Mouse (Mus musculus): ENCODE data around the gene Atraid. TPM values are rescaled to one million over a fixed set of nuclear protein-coding genes. Genes with fewer than 3 reads are reported as not detected.

The Atraid gene
- total RNA-seq, 1 experiment, result 53.7 TPM

DNA sequence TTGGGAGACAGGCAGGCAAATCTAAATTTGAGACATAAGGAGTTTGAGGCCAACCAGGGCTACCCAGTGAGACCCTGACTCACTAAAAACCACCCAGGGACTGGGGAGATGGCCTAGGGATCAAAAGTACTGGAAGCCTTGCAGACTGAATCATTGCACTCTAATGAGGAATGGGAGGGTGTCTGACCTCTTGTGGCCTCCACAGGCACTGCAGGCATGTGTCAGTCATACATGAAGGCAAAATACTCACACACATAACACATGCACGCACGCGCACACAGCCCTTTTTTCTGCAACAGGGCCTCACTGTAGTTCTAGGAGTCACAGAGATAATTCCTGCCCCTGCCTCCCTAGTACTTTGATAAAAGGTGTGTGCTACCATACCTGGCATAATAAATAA is 33.3 kb downstream of the Atraid start:
- TF ChIP-seq ZC3H11A (IDR thresholded peaks at IDR 0.05; ENCODE audit: borderline replicate concordance, low read depth, low read length) (no peak), MAFK (IDR thresholded peaks at IDR 0.05; ENCODE audit: insufficient read depth, low read depth, low read length) (no peak)
- Histone ChIP-seq H3K4me1 (ENCODE audit: control insufficient read depth in 2 of 2, insufficient read depth in 2 of 2, low read length in 2 of 2, poor library complexity in 1 of 2) (peaks cover 0 to 2% of the 10 kb centered on the region in 2 experiments; a peak in 1 of 4 replicates), H3K4me3 (ENCODE audit: insufficient read depth in 1 of 2, low read depth in 1 of 2, low read length in 2 of 2, poor library complexity in 1 of 2, severe bottlenecking in 1 of 2) (no peak overlapping the region), H3K36me3 (ENCODE audit: control insufficient read depth, insufficient read depth, low read length, poor library complexity, severe bottlenecking) (peaks cover 24% of the 10 kb centered on the region), H3K9ac (ENCODE audit: insufficient read depth, low read depth, low read length, poor library complexity, severe bottlenecking) (no peak overlapping the region), H3K27ac (ENCODE audit: insufficient read depth, low read depth, low read length, poor library complexity, severe bottlenecking) (no peak overlapping the region), H3K9me3 (ENCODE audit: control insufficient read depth, insufficient read depth, low read depth, low read length) (no peaks in the 10 kb centered on the region)
- in situ Hi-C loops (cut with MboI; ENCODE audit: low sequenced_read_pairs in 2 of 2, unreplicated experiment in 2 of 2), result no loop called here
- no peak for DNase-seq (ENCODE audit: low read depth, low spot score)

DNA sequence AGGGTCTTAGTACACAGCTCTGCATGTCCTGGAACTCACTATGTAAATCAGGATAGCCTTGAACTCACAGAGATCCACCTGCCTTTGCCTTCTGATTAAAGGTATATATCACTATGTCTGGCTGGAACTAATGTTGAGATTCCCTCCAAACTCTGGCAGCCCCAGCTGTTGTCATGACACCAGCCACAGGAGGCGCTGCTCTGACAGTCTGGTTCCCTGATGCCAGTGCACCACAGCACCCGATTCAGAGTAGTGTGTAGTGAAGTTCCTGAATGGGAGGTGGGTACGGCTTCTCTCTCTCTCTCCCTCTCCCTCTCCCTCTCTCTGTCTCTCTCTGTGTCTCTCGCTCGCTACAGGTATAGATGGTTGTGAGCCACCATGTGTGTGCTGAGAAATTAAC is 34.2 kb downstream of the Atraid start:
- Histone ChIP-seq H3K9me3 (ENCODE audit: control insufficient read depth, insufficient read depth, low read depth, low read length) (no peaks in the 10 kb centered on the region), H3K27ac (ENCODE audit: insufficient read depth, low read depth, low read length, poor library complexity, severe bottlenecking) (no peak overlapping the region), H3K4me3 (ENCODE audit: insufficient read depth in 1 of 2, low read depth in 1 of 2, low read length in 2 of 2, poor library complexity in 1 of 2, severe bottlenecking in 1 of 2) (no peak overlapping the region), H3K9ac (ENCODE audit: insufficient read depth, low read depth, low read length, poor library complexity, severe bottlenecking) (no peak overlapping the region), H3K36me3 (ENCODE audit: control insufficient read depth, insufficient read depth, low read length, poor library complexity, severe bottlenecking) (peaks cover 15% of the 10 kb centered on the region), H3K4me1 (ENCODE audit: control insufficient read depth in 2 of 2, insufficient read depth in 2 of 2, low read length in 2 of 2, poor library complexity in 1 of 2) (no peaks in the 10 kb centered on the region)
- in situ Hi-C loops (cut with MboI; ENCODE audit: low sequenced_read_pairs in 2 of 2, unreplicated experiment in 2 of 2), result no loop called here
- DNase-seq (ENCODE audit: low read depth, low spot score), result no peak
- no peak for TF ChIP-seq MAFK (IDR thresholded peaks at IDR 0.05; ENCODE audit: insufficient read depth, low read depth, low read length)
- no peak for TF ChIP-seq CHD2 (IDR thresholded peaks at IDR 0.05; ENCODE audit: low read depth, low read length)
- TF ChIP-seq ZC3H11A (IDR thresholded peaks at IDR 0.05; ENCODE audit: borderline replicate concordance, low read depth, low read length), result no peak
- no peak for TF ChIP-seq ZNF384 (IDR thresholded peaks at IDR 0.05; ENCODE audit: low read depth, low read length)
- TF ChIP-seq HCFC1 (IDR thresholded peaks at IDR 0.05; ENCODE audit: borderline replicate concordance, insufficient read depth, low read length), result no peak

DNA sequence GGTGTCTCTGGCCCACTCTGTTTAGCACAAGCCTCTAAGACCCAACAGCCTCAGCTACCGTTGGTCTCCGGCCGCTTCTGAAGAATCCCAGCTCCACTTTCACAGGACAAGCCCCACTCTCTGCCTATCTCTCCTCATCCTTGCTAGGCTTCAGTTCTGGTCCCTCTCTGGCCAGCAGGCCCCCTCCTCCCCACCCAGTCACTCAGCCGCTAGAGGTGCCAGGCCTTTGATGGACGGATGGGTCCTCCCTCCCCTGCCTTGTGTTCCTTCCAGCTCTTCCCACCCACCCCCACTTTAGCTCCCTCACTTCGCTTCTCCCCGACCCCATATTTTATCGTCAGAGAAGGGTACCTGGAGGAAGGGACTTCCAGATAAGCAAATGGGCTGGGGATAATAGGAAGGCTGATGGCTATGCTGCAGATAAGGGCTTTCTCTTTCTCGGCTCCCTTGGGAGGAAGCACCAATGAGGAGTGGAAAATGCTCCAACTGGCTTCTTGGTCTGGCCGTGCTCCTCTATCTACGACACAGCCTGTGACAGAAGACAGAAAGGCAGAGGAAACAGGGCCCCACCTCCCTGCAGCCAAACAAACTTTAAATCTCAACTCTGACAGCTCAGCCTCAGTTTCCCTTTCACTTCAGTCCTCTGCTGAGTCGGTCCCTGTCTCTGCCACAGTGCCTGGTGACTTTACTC is 35.0 kb downstream of the Atraid start:
- H3K36me3 ChIP-seq (ENCODE audit: control insufficient read depth, insufficient read depth, low read length, poor library complexity, severe bottlenecking), result peaks cover 7% of the 10 kb centered on the region
- in situ Hi-C loops (cut with MboI; ENCODE audit: low sequenced_read_pairs in 2 of 2, unreplicated experiment in 2 of 2), result no loop called here
- no peak overlapping the region for H3K4me3 ChIP-seq (ENCODE audit: insufficient read depth in 1 of 2, low read depth in 1 of 2, low read length in 2 of 2, poor library complexity in 1 of 2, severe bottlenecking in 1 of 2)
- no peak for DNase-seq (ENCODE audit: low read depth, low spot score)
- no peak overlapping the region for H3K9ac ChIP-seq (ENCODE audit: insufficient read depth, low read depth, low read length, poor library complexity, severe bottlenecking)
- H3K9me3 ChIP-seq (ENCODE audit: control insufficient read depth, insufficient read depth, low read depth, low read length), result no peaks in the 10 kb centered on the region
- TF ChIP-seq HCFC1 (IDR thresholded peaks at IDR 0.05; ENCODE audit: borderline replicate concordance, insufficient read depth, low read length), result no peak
- TF ChIP-seq CHD2 (IDR thresholded peaks at IDR 0.05; ENCODE audit: low read depth, low read length), result no peak
- TF ChIP-seq ZNF384 (IDR thresholded peaks at IDR 0.05; ENCODE audit: low read depth, low read length), result no peak
- no peak for TF ChIP-seq MAFK (IDR thresholded peaks at IDR 0.05; ENCODE audit: insufficient read depth, low read depth, low read length)
- TF ChIP-seq ZC3H11A (IDR thresholded peaks at IDR 0.05; ENCODE audit: borderline replicate concordance, low read depth, low read length), result no peak
- no peak overlapping the region for H3K27ac ChIP-seq (ENCODE audit: insufficient read depth, low read depth, low read length, poor library complexity, severe bottlenecking)
- H3K4me1 ChIP-seq (ENCODE audit: control insufficient read depth in 2 of 2, insufficient read depth in 2 of 2, low read length in 2 of 2, poor library complexity in 1 of 2), result no peaks in the 10 kb centered on the region

DNA sequence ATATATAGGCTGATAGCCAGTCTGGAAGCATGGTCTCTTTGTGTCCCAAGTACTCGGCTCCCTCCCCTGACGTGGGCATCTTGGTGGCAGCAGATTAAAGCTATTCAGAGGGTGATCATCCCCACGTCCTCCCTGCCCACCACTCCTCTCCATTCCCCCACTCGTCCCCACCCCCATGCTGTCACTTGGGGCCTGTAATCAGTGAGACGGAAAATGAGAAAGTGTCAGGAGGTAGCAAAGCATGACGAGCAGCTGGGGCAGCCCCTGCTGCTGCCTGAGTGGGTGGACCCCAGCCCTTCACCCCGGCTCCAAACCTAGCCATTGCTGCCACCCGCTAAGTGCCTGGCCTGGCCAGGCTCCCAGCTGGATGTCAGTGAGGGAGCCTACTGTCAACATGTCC is 35.8 kb downstream of the Atraid start:
- DNase-seq (ENCODE audit: low read depth, low spot score), result no peak
- Histone ChIP-seq H3K9me3 (ENCODE audit: control insufficient read depth, insufficient read depth, low read depth, low read length) (no peaks in the 10 kb centered on the region), H3K4me3 (ENCODE audit: insufficient read depth in 1 of 2, low read depth in 1 of 2, low read length in 2 of 2, poor library complexity in 1 of 2, severe bottlenecking in 1 of 2) (no peak overlapping the region), H3K9ac (ENCODE audit: insufficient read depth, low read depth, low read length, poor library complexity, severe bottlenecking) (no peak overlapping the region), H3K4me1 (ENCODE audit: control insufficient read depth in 2 of 2, insufficient read depth in 2 of 2, low read length in 2 of 2, poor library complexity in 1 of 2) (no peaks in the 10 kb centered on the region), H3K27ac (ENCODE audit: insufficient read depth, low read depth, low read length, poor library complexity, severe bottlenecking) (no peak overlapping the region), H3K36me3 (ENCODE audit: control insufficient read depth, insufficient read depth, low read length, poor library complexity, severe bottlenecking) (no peaks in the 10 kb centered on the region; the same call in 1 of the 2 replicates)
- in situ Hi-C loops (cut with MboI; ENCODE audit: low sequenced_read_pairs in 2 of 2, unreplicated experiment in 2 of 2), result no loop called here
- TF ChIP-seq CHD2 (IDR thresholded peaks at IDR 0.05; ENCODE audit: low read depth, low read length), result no peak
- no peak for TF ChIP-seq HCFC1 (IDR thresholded peaks at IDR 0.05; ENCODE audit: borderline replicate concordance, insufficient read depth, low read length)
- no peak for TF ChIP-seq ZNF384 (IDR thresholded peaks at IDR 0.05; ENCODE audit: low read depth, low read length)
- no peak for TF ChIP-seq MAFK (IDR thresholded peaks at IDR 0.05; ENCODE audit: insufficient read depth, low read depth, low read length)
- no peak for TF ChIP-seq ZC3H11A (IDR thresholded peaks at IDR 0.05; ENCODE audit: borderline replicate concordance, low read depth, low read length)

DNA sequence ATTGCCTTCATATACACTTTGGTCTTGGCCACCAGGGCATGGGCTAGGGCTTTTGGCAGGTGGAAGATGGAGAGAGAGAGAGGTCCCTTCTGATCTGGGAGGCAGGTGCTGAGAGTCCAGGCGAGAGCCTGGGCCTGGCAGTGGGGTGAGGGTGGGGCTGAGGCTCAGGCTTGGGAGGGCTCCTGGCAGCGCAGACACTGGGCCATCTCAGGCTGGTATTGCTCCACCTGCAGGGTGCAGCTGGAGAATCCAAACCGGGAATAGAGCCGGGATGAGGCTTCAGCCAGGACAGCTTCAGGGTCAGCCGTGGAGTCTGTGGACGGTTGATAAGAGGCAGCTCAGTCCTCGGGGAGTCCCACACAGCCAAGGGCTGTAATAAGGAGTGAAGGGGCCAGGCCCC is 38.5 kb downstream of the Atraid start:
- no peak overlapping the region for H3K27ac ChIP-seq (ENCODE audit: insufficient read depth, low read depth, low read length, poor library complexity, severe bottlenecking)
- in situ Hi-C loops (cut with MboI; ENCODE audit: low sequenced_read_pairs in 2 of 2, unreplicated experiment in 2 of 2), result no loop called here
- peaks cover 0 to 2% of the 10 kb centered on the region in 2 experiments; a peak in 1 of 4 replicates for H3K4me1 ChIP-seq (ENCODE audit: control insufficient read depth in 2 of 2, insufficient read depth in 2 of 2, low read length in 2 of 2, poor library complexity in 1 of 2)
- no peak for DNase-seq (ENCODE audit: low read depth, low spot score)
- no peaks in the 10 kb centered on the region for H3K36me3 ChIP-seq (ENCODE audit: control insufficient read depth, insufficient read depth, low read length, poor library complexity, severe bottlenecking)
- TF ChIP-seq ZC3H11A (IDR thresholded peaks at IDR 0.05; ENCODE audit: borderline replicate concordance, low read depth, low read length) (no peak), MAFK (IDR thresholded peaks at IDR 0.05; ENCODE audit: insufficient read depth, low read depth, low read length) (no peak), CHD2 (IDR thresholded peaks at IDR 0.05; ENCODE audit: low read depth, low read length) (no peak), HCFC1 (IDR thresholded peaks at IDR 0.05; ENCODE audit: borderline replicate concordance, insufficient read depth, low read length) (no peak), ZNF384 (IDR thresholded peaks at IDR 0.05; ENCODE audit: low read depth, low read length) (no peak)
- no peaks in the 10 kb centered on the region for H3K9me3 ChIP-seq (ENCODE audit: control insufficient read depth, insufficient read depth, low read depth, low read length)
- H3K9ac ChIP-seq (ENCODE audit: insufficient read depth, low read depth, low read length, poor library complexity, severe bottlenecking), result no peak overlapping the region
- H3K4me3 ChIP-seq (ENCODE audit: insufficient read depth in 1 of 2, low read depth in 1 of 2, low read length in 2 of 2, poor library complexity in 1 of 2, severe bottlenecking in 1 of 2), result no peak overlapping the region
